Mouse (Mus musculus) fibroblast of lung, adult 2 months (primary cell): ENCODE data around the gene Ywhaq.
"Not testable (repeated sequence)": the region's sequence is repeated elsewhere in the genome, so short reads cannot be mapped to it uniquely, and the experiment has no call there.

Experiments used
- DNase-seq: peaks from one replicate; pipeline ENCODE4 v3.0.0-alpha.2; 2011; ENCODE audit warnings: low read depth

Ywhaq gene

GRCm38 (mm10) chr12:21409651-21410050 lies 7.8 kb downstream of the Ywhaq start:
- DNase-seq = no peak

- no peak for DNase-seq
Observed at GRCm38 (mm10) chr12:21408789-21409367, 8.6 kb downstream of the Ywhaq start.

GRCm38 (mm10) chr12:21402771-21403170 lies 14.7 kb downstream of the Ywhaq start:
- DNase-seq = no peak

- DNase-seq = no peak
Observed at GRCm38 (mm10) chr12:21386201-21386600, 31.2 kb downstream of the Ywhaq start.

- DNase-seq = not testable (repeated sequence)
Observed at GRCm38 (mm10) chr12:21378765-21379346, 38.6 kb downstream of the Ywhaq start.

GRCm38 (mm10) chr12:21375376-21376157 lies 41.9 kb downstream of the Ywhaq start:
- DNase-seq = no peak

- DNase-seq = no peak
Observed at GRCm38 (mm10) chr12:21373820-21374475, 43.5 kb downstream of the Ywhaq start.

GRCm38 (mm10) chr12:21373100-21373819 lies 44.2 kb downstream of the Ywhaq start, which contains the start of gene Adam17:
Gene Adam17 (minus strand): TSS chr12:21373632.
- DNase-seq = peak; percentile 90

- DNase-seq = peak; percentile 32
Observed at GRCm38 (mm10) chr12:21370035-21370611, 47.3 kb downstream of the Ywhaq start.

- no peak for DNase-seq
Observed at GRCm38 (mm10) chr12:21369087-21369410, 48.4 kb downstream of the Ywhaq start.

GRCm38 (mm10) chr12:21368376-21369086 lies 48.9 kb downstream of the Ywhaq start:
- DNase-seq = no peak

- no peak for DNase-seq
Observed at GRCm38 (mm10) chr12:21364624-21365435, 52.6 kb downstream of the Ywhaq start.

- no peak for DNase-seq
Observed at GRCm38 (mm10) chr12:21363195-21363594, 54.2 kb downstream of the Ywhaq start.

GRCm38 (mm10) chr12:21362686-21363085 lies 54.8 kb downstream of the Ywhaq start:
- no peak for DNase-seq

- no peak for DNase-seq
Observed at GRCm38 (mm10) chr12:21353681-21354080, 63.8 kb downstream of the Ywhaq start.

- DNase-seq = no peak
Observed at GRCm38 (mm10) chr12:21350113-21350876, 67.1 kb downstream of the Ywhaq start.

GRCm38 (mm10) chr12:21346972-21347371 lies 70.5 kb downstream of the Ywhaq start:
- no peak for DNase-seq

GRCm38 (mm10) chr12:21340674-21341073 lies 76.8 kb downstream of the Ywhaq start:
- no peak for DNase-seq
